Mouse (Mus musculus) CD8-positive naive resting alpha-beta T cell, adult 2 months (primary cell): Measurements from ENCODE around the gene Rbm31y.
"Not testable (repeated sequence)": the region's sequence is repeated elsewhere in the genome, so short reads cannot be mapped to it uniquely, and the experiment has no call there.

Experiments used
- DNase-seq, 2 experiments: peaks; one replicate each; pipeline ENCODE4 v3.0.0; 2022; ENCODE audit warnings: low read depth in 2 of 2, low spot score in 2 of 2

Rbm31y gene

DNA sequence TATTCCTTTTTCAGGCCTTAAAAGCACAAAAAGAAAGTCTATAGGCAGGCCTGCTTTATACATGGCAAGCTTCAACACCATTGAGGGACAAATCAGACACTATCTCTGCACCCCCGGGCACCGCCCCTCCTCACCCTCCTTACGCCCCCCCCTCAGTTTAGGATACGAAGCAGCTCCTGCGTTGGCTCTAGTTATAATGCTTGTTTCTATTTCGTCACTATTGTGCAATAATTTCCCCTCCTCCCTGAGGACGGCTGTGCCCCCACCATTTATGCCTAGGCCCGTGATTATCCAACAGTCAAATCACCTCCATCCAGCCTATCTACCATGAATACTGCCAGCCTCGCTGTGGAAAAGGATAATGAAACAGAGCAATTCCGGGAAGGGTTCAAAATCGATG lies at the start of gene Rbm31y:
Rbm31y (plus strand) TSS at position 301 of the 400 bp plus-strand sequence.
- not testable (repeated sequence) for DNase-seq
